Mouse (Mus musculus) heart, postnatal 0 days (tissue): Measurements from ENCODE around the gene Med9.

Source experiments
- CTCF ChIP-seq: IDR thresholded peaks from 2 replicates; pipeline ENCODE4 v1.5.1; 2016; ENCODE audit warnings: antibody characterized with exemption, control low read depth, low read depth
- EP300 ChIP-seq: IDR thresholded peaks from 2 replicates; pipeline ENCODE4 v1.6.1; 2016; ENCODE audit warnings: antibody characterized with exemption, low read depth

DNA sequence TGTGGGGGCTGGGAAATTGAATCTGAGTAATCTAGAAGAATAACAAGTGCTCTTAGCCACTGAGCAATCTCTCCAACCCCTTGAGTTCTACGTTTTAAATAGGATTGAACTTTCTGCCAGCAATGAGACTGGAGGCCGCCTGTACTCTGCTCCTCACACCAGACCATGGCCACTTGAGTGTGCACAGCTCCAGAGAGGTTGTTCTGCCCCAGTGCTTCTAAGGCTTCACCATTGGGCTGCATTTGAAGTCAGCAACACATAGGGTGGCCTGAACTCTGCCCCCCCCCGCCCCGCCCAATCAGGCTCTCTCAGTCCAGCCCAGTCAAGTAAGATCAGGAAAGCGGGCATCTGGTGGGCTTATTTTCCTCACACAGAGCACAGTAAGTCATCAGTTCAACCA lies 29.8 kb downstream of the Med9 start:
- TF ChIP-seq EP300 (no peak), CTCF (no peak)
